Mouse (Mus musculus) intestine, embryonic 16.5 days (tissue): ENCODE data around the gene Ddhd1. TPM values are rescaled to one million over a fixed set of nuclear protein-coding genes. Genes with fewer than 3 reads are reported as not detected.

Experiments used
- ATAC-seq: fragments of 200-750 bp; cut with Nextera tagmentation; 2 replicates; pipeline ENCODE4 v1.8.0; 2017; ENCODE audit warnings: moderate TSS enrichment, moderate library complexity
- H3K27ac ChIP-seq: fragments of 300-500 bp; sonication (generic); 2 replicates; pipeline ENCODE4 v1.5.1; 2014; ENCODE audit warnings: mild to moderate bottlenecking, low read length
- H3K27me3 ChIP-seq: fragments of 300-500 bp; sonication (generic); replicated peaks from 2 replicates; pipeline ENCODE4 v1.6.1; 2014; ENCODE audit warnings: low read length, control low read depth, mixed read lengths; ENCODE audit not compliant: control insufficient read depth, insufficient read depth
- H3K36me3 ChIP-seq: fragments of 300-500 bp; sonication (generic); 2 replicates; pipeline ENCODE4 v1.6.1; 2014; ENCODE audit warnings: low read length, control low read depth; ENCODE audit not compliant: control insufficient read depth, insufficient read depth
- H3K4me1 ChIP-seq: fragments of 300-500 bp; sonication (generic); 2 replicates; pipeline ENCODE4 v1.6.1; 2014; ENCODE audit warnings: low read length, control low read depth, mixed read lengths; ENCODE audit not compliant: control insufficient read depth, insufficient read depth
- H3K4me2 ChIP-seq: fragments of 300-500 bp; sonication (generic); 2 replicates; pipeline ENCODE4 v1.6.1; 2014; ENCODE audit warnings: low read depth, low read length, control low read depth
- H3K4me3 ChIP-seq: fragments of 300-500 bp; sonication (generic); 2 replicates; pipeline ENCODE4 v1.5.1; 2014; ENCODE audit warnings: mild to moderate bottlenecking, low read length
- H3K9ac ChIP-seq: fragments of 300-500 bp; sonication (generic); 2 replicates; pipeline ENCODE4 v1.6.1; 2014; ENCODE audit warnings: low read depth, low read length
- H3K9me3 ChIP-seq: fragments of 300-500 bp; sonication (generic); 2 replicates; pipeline ENCODE4 v1.6.1; 2016; ENCODE audit warnings: low read length, control low read depth; ENCODE audit not compliant: control insufficient read depth
- WGBS: fragments of 180-500 bp; shearing (Covaris S2); extraction: QIAGEN DNeasy Blood & Tissue Kit; methylation state at CpG from one replicate; pipeline ENCODE4 v1.1.7; 2014; 5-methylcytosine and 5-hydroxymethylcytosine counted together
- polyA plus RNA-seq: library from polyadenylated mRNA; unstranded; fragments of >200 nt; fragmentation: Nextera tagmentation; extraction: Ambion mirVana; gene quantifications from 2 replicates; pipeline ENCODE4 v1.2.1, GENCODE M21; 2015

Ddhd1 gene
- polyA plus RNA-seq, 1 experiment from 2014 or later, result 6.5 TPM

DNA sequence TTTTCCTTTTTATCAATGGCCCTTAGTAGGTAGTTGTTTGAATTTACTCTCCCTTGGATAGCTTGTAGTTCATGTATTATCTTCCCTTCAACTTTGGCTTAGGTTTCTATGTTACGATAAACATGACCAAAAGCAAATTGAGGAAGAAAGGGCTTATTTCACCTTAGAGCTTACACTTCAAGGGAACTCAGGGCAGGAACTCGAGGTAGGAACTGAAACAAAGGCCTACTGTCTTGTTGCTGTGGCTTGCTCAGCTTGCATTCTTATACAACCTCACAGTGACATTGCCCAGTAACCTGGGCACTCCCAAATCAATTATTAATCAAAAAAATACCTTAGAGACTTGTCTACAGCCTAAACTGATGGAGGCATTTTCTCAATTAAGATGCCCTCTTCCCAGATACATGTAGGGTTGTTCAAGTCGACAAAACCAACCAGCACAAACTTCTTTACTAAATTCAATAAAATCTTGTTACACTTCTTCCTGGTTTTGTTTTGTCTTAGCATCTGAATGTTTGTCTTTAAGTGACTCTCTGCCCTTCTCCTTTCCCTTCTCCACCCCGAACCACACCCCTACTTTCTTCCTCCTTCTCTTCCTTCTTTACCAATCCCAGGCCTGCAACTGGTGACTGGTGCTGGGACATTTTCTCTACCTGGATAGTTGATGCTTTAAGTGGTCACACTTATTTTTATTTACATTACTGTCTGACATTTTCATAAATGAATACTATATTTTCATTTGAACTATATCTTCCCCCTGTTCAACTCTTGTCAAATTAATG lies 25.0 kb downstream of the Ddhd1 start:
- H3K4me3 ChIP-seq, result no peak overlapping the region
- H3K9ac ChIP-seq, result no peak overlapping the region
- 0 out of 2 replicates have a peak, but pooled peaks cover 3% of the 10 kb centered on the region for H3K4me1 ChIP-seq
- H3K27me3 ChIP-seq, result no peaks in the 10 kb centered on the region
- H3K36me3 ChIP-seq, result no peaks in the 10 kb centered on the region
- H3K9me3 ChIP-seq, result no peaks in the 10 kb centered on the region
- H3K27ac ChIP-seq, result no peak overlapping the region
- no peak for ATAC-seq
- H3K4me2 ChIP-seq, result no peak overlapping the region
- WGBS, result 75% methylated on average over 4 of the region's 4 CpGs

DNA sequence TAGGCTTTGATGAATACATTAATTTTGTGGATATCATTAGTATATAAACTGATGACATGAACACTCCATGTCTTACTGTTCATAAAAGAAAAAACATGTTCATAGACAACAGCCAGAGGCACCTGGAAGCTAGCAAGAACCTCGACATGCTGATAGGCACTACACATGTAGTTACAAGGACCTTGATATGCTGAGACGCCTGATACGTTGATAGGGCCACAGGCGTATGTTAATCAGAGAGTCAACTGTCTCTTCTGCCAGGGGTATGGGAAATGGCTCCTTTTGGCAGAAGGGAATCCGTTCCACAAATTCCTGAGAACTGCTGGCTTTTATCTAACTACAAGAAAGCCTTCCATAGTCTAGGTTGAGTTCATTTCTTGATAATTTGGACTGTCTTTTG lies 27.4 kb downstream of the Ddhd1 start:
- H3K4me3 ChIP-seq, result no peak overlapping the region
- no peak for ATAC-seq
- no peaks in the 10 kb centered on the region for H3K27me3 ChIP-seq
- H3K36me3 ChIP-seq, result no peaks in the 10 kb centered on the region
- WGBS, result 83% methylated on average over 5 of the region's 5 CpGs
- no peak overlapping the region for H3K27ac ChIP-seq
- H3K9ac ChIP-seq, result no peak overlapping the region
- H3K4me1 ChIP-seq, result 0 out of 2 replicates have a peak, but pooled peaks cover 3% of the 10 kb centered on the region
- no peak overlapping the region for H3K4me2 ChIP-seq
- no peaks in the 10 kb centered on the region for H3K9me3 ChIP-seq

DNA sequence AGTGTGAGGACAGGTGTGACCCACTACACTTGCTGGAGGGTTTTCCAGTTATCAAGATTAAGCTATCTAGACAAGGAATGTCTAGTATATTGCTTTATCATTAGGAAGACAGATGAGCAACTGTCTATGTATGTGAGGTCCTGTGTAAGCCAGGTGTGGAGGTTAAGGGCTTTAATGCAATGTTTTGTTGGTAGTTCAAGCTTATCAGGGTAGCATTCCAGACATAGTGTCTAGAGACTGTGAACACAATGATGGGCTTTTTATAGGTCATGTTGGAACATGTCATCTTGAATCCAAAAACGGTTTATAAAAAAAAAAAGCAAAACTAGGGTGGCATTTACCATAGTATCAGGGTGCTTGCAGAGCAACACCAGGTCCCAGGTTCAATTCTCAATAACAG lies 28.0 kb downstream of the Ddhd1 start:
- Histone ChIP-seq H3K4me3 (no peak overlapping the region), H3K27ac (no peak overlapping the region), H3K9me3 (no peaks in the 10 kb centered on the region), H3K36me3 (no peaks in the 10 kb centered on the region), H3K9ac (no peak overlapping the region), H3K4me1 (0 out of 2 replicates have a peak, but pooled peaks cover 3% of the 10 kb centered on the region), H3K4me2 (no peak overlapping the region), H3K27me3 (no peaks in the 10 kb centered on the region)
- WGBS, result 79% methylated on average over 1 of the region's 1 CpGs
- no peak for ATAC-seq

DNA sequence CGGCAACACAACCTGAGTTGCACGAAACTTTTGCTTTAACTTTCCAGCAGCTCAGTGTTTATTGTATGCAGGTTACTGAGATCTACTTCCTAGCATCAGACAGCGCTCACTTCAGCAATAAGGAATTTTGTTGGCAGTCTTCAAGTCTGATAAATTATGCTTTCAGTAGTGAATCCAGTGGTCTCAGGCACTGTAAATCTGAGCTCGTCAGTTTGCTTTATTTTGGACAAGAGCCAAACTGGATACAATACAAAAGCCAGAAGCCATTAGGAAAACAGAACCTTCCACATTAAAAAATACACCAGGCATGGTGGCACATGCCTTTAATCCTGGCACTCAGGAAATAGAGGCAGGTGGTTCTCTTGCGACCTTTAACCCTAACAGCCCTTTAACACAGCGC lies 39.6 kb downstream of the Ddhd1 start:
- 47% methylated on average over 6 of the region's 6 CpGs for WGBS
- Histone ChIP-seq H3K4me3 (no peak overlapping the region), H3K9me3 (no peaks in the 10 kb centered on the region), H3K4me1 (no peaks in the 10 kb centered on the region), H3K27me3 (no peaks in the 10 kb centered on the region), H3K4me2 (no peak overlapping the region), H3K27ac (no peak overlapping the region), H3K36me3 (no peaks in the 10 kb centered on the region), H3K9ac (no peak overlapping the region)
- ATAC-seq, result peak; percentile 23; the same call in 1 of the 2 replicates

DNA sequence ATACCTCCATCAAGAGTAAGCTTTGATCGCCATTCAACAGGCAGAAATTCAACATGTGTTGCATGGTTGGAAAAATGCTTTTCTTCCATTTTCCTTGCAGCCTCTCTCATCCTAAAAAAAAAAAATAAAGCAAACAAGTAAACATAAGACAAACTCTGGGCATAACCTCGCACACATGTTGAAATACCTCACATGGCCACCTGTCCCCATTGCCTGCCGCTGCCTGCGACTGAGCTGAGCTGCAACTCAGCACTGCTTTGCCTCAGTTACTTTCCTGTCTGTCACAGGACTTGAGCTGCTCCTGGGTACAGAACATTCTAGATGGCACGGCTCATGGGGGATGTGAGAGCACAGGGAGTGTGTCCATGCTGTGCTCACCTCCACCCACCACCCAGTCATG lies 41.4 kb downstream of the Ddhd1 start:
- no peaks in the 10 kb centered on the region for H3K36me3 ChIP-seq
- H3K4me2 ChIP-seq, result no peak overlapping the region
- no peak for ATAC-seq

DNA sequence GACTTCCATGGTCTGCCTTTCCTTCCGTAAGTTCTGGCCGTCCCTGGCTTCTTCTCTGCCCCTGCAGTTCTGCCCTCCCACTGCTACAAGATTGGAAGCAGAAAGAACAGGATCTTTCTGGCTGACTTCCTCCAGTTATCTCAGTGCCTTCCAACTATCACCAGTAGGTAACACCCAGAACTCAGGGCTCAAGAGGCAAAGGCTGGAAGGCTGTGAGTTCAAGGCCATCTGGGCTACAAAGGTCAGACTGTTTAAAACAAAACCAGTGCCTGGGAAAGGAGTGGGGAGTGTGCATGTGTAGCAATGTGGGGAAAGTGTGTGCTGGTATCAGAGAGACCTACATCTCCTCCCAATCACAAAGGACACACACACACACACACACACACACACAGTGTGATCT lies 42.2 kb downstream of the Ddhd1 start:
- Histone ChIP-seq H3K27ac (no peak overlapping the region), H3K4me2 (no peak overlapping the region), H3K4me3 (no peak overlapping the region), H3K9ac (no peak overlapping the region), H3K36me3 (no peaks in the 10 kb centered on the region), H3K4me1 (no peaks in the 10 kb centered on the region), H3K27me3 (no peaks in the 10 kb centered on the region), H3K9me3 (no peaks in the 10 kb centered on the region)
- ATAC-seq, result no peak
- 88% methylated on average over 2 of the region's 2 CpGs for WGBS

More for the DNA sequence above, 41.4 kb downstream of the Ddhd1 start:
- H3K27me3 ChIP-seq, result no peaks in the 10 kb centered on the region
- no peak overlapping the region for H3K9ac ChIP-seq
- no peak overlapping the region for H3K4me3 ChIP-seq
- H3K4me1 ChIP-seq, result no peaks in the 10 kb centered on the region
- H3K27ac ChIP-seq, result no peak overlapping the region
- 90% methylated on average over 5 of the region's 5 CpGs for WGBS
- H3K9me3 ChIP-seq, result no peaks in the 10 kb centered on the region

DNA sequence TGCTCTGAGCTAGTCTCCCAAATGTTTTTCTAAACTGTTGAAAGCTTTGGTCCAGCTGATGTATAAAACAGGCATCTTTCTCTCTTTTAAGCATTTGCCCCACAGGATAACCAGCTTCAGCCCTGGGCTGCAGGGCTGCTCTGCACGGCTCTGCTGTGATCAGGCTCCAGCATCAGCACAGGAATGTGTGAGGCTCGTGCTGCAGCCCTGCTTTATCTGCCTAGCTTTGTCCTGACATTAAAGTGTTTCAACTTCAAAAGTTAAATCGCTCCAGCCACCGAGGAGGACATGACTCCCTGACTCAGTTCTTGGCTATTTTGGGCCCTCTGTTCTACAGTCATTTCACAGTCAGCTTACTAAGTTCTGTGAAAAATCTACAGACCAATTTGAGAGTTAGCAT lies 43.1 kb downstream of the Ddhd1 start:
- H3K4me2 ChIP-seq, result no peak overlapping the region
- H3K27me3 ChIP-seq, result no peaks in the 10 kb centered on the region
- 0 out of 2 replicates have a peak, but pooled peaks cover 3% of the 10 kb centered on the region for H3K36me3 ChIP-seq
- H3K9me3 ChIP-seq, result no peaks in the 10 kb centered on the region
- H3K4me3 ChIP-seq, result no peak overlapping the region
- no peak overlapping the region for H3K9ac ChIP-seq
- WGBS, result 52% methylated on average over 4 of the region's 4 CpGs
- H3K27ac ChIP-seq, result no peak overlapping the region
- no peak for ATAC-seq
- H3K4me1 ChIP-seq, result no peaks in the 10 kb centered on the region

DNA sequence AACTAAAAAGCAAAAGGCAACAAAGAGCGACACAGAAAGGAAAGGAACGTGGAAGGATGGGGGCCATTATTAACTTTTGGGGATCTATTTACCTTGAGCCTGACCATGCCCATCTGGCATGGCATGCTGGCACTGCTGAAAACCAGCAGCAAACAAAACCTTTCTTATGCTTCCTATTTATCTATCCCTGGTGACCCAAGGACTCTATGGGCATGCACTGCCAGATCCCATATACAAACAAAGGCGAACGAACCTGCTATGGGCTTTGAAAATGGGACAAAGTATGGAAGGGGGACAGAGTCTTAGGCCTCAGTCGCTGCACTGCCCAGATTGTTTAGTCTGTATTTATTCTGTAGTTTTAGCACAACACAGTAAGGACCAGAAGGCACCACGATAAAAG lies 43.5 kb downstream of the Ddhd1 start:
- no peak overlapping the region for H3K4me2 ChIP-seq
- no peak overlapping the region for H3K27ac ChIP-seq
- no peak overlapping the region for H3K9ac ChIP-seq
- WGBS, result 88% methylated on average over 6 of the region's 6 CpGs
- H3K9me3 ChIP-seq, result no peaks in the 10 kb centered on the region
- no peak for ATAC-seq
- 0 out of 2 replicates have a peak, but pooled peaks cover 3% of the 10 kb centered on the region for H3K36me3 ChIP-seq
- H3K4me3 ChIP-seq, result no peak overlapping the region
- no peaks in the 10 kb centered on the region for H3K27me3 ChIP-seq
- H3K4me1 ChIP-seq, result no peaks in the 10 kb centered on the region

DNA sequence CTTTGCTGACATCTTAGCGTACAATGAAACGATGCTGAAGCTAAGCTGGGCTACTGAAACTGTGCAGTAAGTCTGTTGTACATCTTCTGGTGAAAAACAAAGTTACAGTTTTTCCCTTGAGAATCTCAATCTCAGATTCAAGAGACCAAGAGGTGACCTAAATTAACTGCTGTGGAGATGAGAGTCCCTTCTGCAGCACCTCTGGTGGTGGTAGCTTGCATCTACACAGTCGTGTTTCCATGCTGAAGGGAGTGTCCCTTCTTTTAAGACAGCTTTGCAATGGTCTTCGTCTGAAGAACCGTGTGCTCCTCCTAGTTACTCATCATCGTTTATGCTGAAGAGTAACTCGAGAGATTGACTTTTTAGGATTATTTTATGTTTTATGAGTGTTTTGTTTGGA lies 46.3 kb downstream of the Ddhd1 start:
- no peak overlapping the region for H3K27ac ChIP-seq
- no peak overlapping the region for H3K9ac ChIP-seq
- H3K9me3 ChIP-seq, result no peaks in the 10 kb centered on the region
- no peak for ATAC-seq
- H3K4me2 ChIP-seq, result no peak overlapping the region
- no peaks in the 10 kb centered on the region for H3K4me1 ChIP-seq
- H3K36me3 ChIP-seq, result peaks cover 6% of the 10 kb centered on the region; the same call in 1 of the 2 replicates
- no peak overlapping the region for H3K4me3 ChIP-seq
- 80% methylated on average over 7 of the region's 7 CpGs for WGBS
- no peaks in the 10 kb centered on the region for H3K27me3 ChIP-seq

DNA sequence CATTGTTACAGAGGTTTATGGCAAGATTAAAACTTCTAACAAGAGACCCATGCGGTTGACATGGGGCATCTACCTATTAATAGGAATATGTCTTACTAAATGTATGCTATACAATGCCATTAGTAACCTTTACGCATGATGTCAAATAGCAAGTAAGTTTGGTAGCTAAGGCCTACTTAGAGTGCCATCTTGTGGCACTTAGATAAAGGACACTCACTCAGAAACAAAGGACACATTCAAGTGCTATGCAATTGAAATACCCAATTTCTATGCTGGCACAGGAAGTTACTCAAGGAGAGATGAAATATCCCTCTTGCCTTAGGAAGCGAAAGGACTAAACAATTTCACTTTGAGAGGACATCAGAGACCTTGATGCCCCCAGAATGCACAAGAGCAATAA lies 55.9 kb downstream of the Ddhd1 start:
- no peak overlapping the region for H3K4me2 ChIP-seq
- no peak for ATAC-seq

More for the DNA sequence above, 55.9 kb downstream of the Ddhd1 start:
- H3K27me3 ChIP-seq, result no peaks in the 10 kb centered on the region
- no peaks in the 10 kb centered on the region for H3K36me3 ChIP-seq
- no peaks in the 10 kb centered on the region for H3K9me3 ChIP-seq
- 65% methylated on average over 3 of the region's 3 CpGs for WGBS
- H3K27ac ChIP-seq, result no peak overlapping the region
- H3K4me1 ChIP-seq, result no peaks in the 10 kb centered on the region
- no peak overlapping the region for H3K9ac ChIP-seq
- H3K4me3 ChIP-seq, result no peak overlapping the region
